ENCODE assay signal across 20 mouse cellular contexts in the genomic region with DNA sequence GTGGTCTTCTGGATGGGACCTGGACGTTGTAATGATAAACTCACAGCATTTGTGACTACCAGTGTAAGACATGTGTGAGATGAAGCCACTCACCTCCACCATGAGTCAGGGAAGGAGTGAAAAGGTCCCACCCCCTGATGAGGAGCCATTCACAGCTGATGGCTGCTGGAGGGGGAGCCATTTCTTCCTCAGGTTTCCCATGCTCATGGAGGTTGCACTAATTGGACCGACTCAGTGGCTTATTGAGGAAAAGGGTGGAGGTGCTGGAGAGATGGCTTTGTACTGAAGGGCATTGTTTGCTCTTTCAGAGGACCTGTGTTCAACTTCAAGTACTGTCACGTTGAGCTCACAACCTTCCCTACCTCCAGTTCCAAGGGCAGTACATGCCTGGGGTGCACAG.
"Had no signal": no experiment of that assay in that cellular context is flagged by ENCODE, and none has a peak within 500 bp of the region (broad histone marks: within the 10 kb centered on the region; RNA-seq: fewer than 3 reads in every experiment).

No protein-coding gene starts in this region.

- H3K27ac ChIP-seq: heart, adult 2 months; hindbrain, embryonic 10.5 days; hindbrain, embryonic 12.5 days; hindbrain, embryonic 14.5 days; intestine, embryonic 15.5 days; left cerebral cortex, adult 2 months; limb, embryonic 10.5 days; limb, embryonic 12.5 days; liver, embryonic 13.5 days; liver, embryonic 15.5 days had no signal

- H3K4me3 ChIP-seq: heart, adult 2 months; heart, embryonic 12.5 days; hindbrain, embryonic 10.5 days; hindbrain, embryonic 12.5 days; intestine, embryonic 15.5 days; left cerebral cortex, adult 2 months; limb, embryonic 10.5 days; limb, embryonic 12.5 days; liver, embryonic 13.5 days; liver, embryonic 15.5 days had no signal

- DNase-seq: gastrocnemius, postnatal 25 days; heart, adult 2 months; heart, postnatal 10 days; heart, postnatal 4 days; kidney, adult 18-20 months; kidney, adult 8-10 months; kidney, postnatal 14 days; kidney, postnatal 36 days; layer of hippocampus, adult 9-11 months; liver; liver, embryonic 13.5 days had no signal

- H3K4me1 ChIP-seq: intestine, embryonic 15.5 days had no signal

- H3K27me3 ChIP-seq: hindbrain, embryonic 12.5 days; intestine, embryonic 15.5 days; limb, embryonic 12.5 days; liver, embryonic 13.5 days; liver, embryonic 15.5 days had no signal

- H3K9ac ChIP-seq: heart, embryonic 12.5 days; hindbrain, embryonic 12.5 days; hindbrain, embryonic 14.5 days; intestine, embryonic 15.5 days; limb, embryonic 12.5 days; liver, embryonic 13.5 days; liver, embryonic 15.5 days had no signal

- H3K36me3 ChIP-seq: heart, embryonic 12.5 days; hindbrain, embryonic 10.5 days; hindbrain, embryonic 12.5 days; intestine, embryonic 15.5 days; limb, embryonic 10.5 days; limb, embryonic 12.5 days; liver, embryonic 13.5 days; liver, embryonic 15.5 days had no signal

- H3K9me3 ChIP-seq: intestine, embryonic 15.5 days; limb, embryonic 10.5 days; limb, embryonic 12.5 days; liver, embryonic 13.5 days; liver, embryonic 15.5 days had no signal
